Mouse (Mus musculus): ENCODE results near the gene Lmo7.

DNA sequence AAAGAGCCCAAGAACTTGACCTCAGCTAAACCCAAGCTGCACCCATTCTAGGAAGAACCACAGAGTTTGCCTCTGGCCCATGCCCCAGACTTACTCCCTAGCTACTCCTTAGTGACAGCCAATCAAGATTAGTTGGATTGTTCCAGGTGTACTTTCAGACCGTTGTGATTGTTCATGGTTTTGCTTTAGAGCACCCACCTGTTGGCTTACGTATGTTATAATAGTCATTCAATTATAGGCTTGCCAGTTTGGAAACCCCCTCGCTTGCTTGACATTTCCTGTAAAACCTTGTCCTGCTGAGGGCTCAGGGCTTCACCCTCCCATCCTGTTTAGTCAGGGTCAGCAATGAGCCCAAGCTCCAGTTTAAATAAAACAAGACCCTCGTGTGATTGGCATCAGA, 25.3 kb upstream of the Lmo7 start:
- no peak for TF ChIP-seq CTCF (IDR thresholded peaks at IDR 0.05; ENCODE audit: low read depth)
- no peak for TF ChIP-seq EP300 (IDR thresholded peaks at IDR 0.05; ENCODE audit: low read depth)
